In the genomic region with DNA sequence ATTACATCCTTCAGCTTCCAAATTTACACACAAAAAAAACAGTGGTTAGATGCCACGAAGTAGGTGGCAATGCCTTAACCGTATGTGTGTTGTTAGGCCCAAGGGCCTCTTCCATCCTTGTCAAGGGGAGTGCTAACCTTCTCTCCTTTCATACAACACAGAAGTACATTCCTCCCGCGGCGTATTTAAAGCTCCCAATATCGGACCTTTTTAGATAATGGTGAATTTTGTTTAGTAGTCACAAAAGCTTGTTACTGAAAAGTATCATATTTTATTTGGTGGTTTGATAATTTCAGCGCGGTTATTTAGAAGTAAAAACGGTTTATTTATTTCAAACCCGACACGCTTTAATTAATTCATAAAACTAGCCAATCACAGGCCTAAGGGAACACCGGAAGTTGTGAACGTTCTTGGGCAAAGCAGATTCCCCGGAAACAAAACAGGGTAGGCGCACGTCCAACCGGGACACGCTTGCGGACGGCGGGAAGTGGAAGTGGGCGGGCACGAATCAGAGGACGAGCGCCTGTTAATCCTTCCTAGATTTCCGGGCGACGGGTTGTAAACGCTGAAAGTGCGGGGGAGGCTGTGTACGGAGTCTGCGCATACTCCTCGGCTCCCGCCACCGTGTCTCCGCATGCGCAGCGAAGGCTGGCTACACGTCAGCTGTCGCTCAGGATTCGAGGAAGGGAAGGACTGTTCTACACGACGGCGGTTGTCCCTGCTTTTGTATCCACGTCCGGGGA, we compare ENCODE assay signal across 8 mouse cellular contexts. TPM values are rescaled to one million over a fixed set of nuclear protein-coding genes. Genes with fewer than 3 reads are reported as not detected.
DNase-seq lines count a peak whose midpoint lies in the region; ATAC-seq and TF ChIP-seq lines count a peak whose summit lies in the region.

No protein-coding gene starts in this region.

- H3K36me3 ChIP-seq in kidney, embryonic 14.5 days (ENCODE audit: control insufficient read depth, insufficient read depth, low read length), result peaks cover 20% of the 10 kb centered on the region
- H3K36me3 ChIP-seq in limb, embryonic 15.5 days, result peaks cover 13% of the 10 kb centered on the region

- peak overlapping the region; percentile 68 for H3K4me2 ChIP-seq in kidney, embryonic 14.5 days (replicated peaks; ENCODE audit: low read depth, low read length)
- peak overlapping the region; percentile 60 for H3K4me2 ChIP-seq in limb, embryonic 15.5 days

- no peaks in the 10 kb centered on the region for H3K9me3 ChIP-seq in kidney, embryonic 14.5 days (ENCODE audit: control insufficient read depth, low read length)
- H3K9me3 ChIP-seq in limb, embryonic 15.5 days, result no peaks in the 10 kb centered on the region

- H3K27me3 ChIP-seq in kidney, embryonic 14.5 days (ENCODE audit: control insufficient read depth, insufficient read depth, low read length), result no peaks in the 10 kb centered on the region
- H3K27me3 ChIP-seq in limb, embryonic 15.5 days, result no peaks in the 10 kb centered on the region

- peak overlapping the region; percentile 66 for H3K27ac ChIP-seq in bone marrow macrophage, adult 2 months (ENCODE audit: insufficient read depth, low read depth, low read length)
- peak overlapping the region; percentile 65 for H3K27ac ChIP-seq in embryonic fibroblast, embryonic 13.5 days (ENCODE audit: insufficient read depth, low read length)
- H3K27ac ChIP-seq in kidney, embryonic 14.5 days (ENCODE audit: low read depth, low read length), result peak overlapping the region; percentile 86
- H3K27ac ChIP-seq in limb, embryonic 15.5 days, result peak overlapping the region; percentile 93

- no peak for TF ChIP-seq POLR2A in bone marrow macrophage, adult 2 months (IDR thresholded peaks at IDR 0.05; ENCODE audit: borderline replicate concordance, low read depth, low read length)
- peak; percentile 97 for TF ChIP-seq POLR2A in embryonic fibroblast, embryonic 13.5 days (IDR thresholded peaks at IDR 0.05; ENCODE audit: low read depth, low read length)

- peak overlapping the region; percentile 63 for H3K9ac ChIP-seq in kidney, embryonic 14.5 days (ENCODE audit: low read depth, low read length)
- H3K9ac ChIP-seq in limb, embryonic 15.5 days, result 0 out of 2 replicates have a peak overlapping the region, but pooled peaks have one; percentile 41

- no peak for TF ChIP-seq CTCF in bone marrow macrophage, adult 2 months (IDR thresholded peaks at IDR 0.05; ENCODE audit: low read depth, low read length)
- no peak for TF ChIP-seq CTCF in embryonic fibroblast, embryonic 13.5 days (IDR thresholded peaks at IDR 0.05; ENCODE audit: borderline replicate concordance, insufficient read depth, low read length)

- peak; percentile 98 for ATAC-seq in kidney, embryonic 14.5 days (ENCODE audit: low FRiP score, low TSS enrichment)
- ATAC-seq in limb, embryonic 15.5 days (ENCODE audit: insufficient number of reproducible peaks, low FRiP score, low TSS enrichment, low read depth), result peak; percentile 97

- under 1% methylated on average over 46 of the region's 46 CpGs for WGBS in kidney, embryonic 14.5 days
- WGBS in limb, embryonic 15.5 days, result under 1% methylated on average over 46 of the region's 46 CpGs

- peak overlapping the region; percentile 62 for H3K4me3 ChIP-seq in bone marrow macrophage, adult 2 months (ENCODE audit: insufficient read depth, low read length)
- peak overlapping the region; percentile 36 for H3K4me3 ChIP-seq in embryonic fibroblast, embryonic 13.5 days (ENCODE audit: insufficient read depth, low read length)
- H3K4me3 ChIP-seq in kidney, embryonic 14.5 days (ENCODE audit: low read length), result peak overlapping the region; percentile 39
- H3K4me3 ChIP-seq in limb, embryonic 15.5 days, result peak overlapping the region; percentile 44

- peaks cover 11% of the 10 kb centered on the region for H3K4me1 ChIP-seq in bone marrow macrophage, adult 2 months (ENCODE audit: control insufficient read depth, insufficient read depth, low read length)
- H3K4me1 ChIP-seq in embryonic fibroblast, embryonic 13.5 days (ENCODE audit: control insufficient read depth, insufficient read depth, low read length), result no peaks in the 10 kb centered on the region
- H3K4me1 ChIP-seq in kidney, embryonic 14.5 days (ENCODE audit: control insufficient read depth, insufficient read depth, low read length), result peaks cover 12% of the 10 kb centered on the region
- peaks cover 16% of the 10 kb centered on the region for H3K4me1 ChIP-seq in limb, embryonic 15.5 days

- DNase-seq in A20 (ENCODE audit: low read depth, low spot score), result peak; percentile 95
- DNase-seq in heart, adult 9 months (ENCODE audit: low spot score in 2 of 2), result peak; percentile 99
- peak; percentile 92 to 94 for DNase-seq in monocyte, adult 2 months (ENCODE audit: low read depth in 1 of 2, low spot score in 2 of 2)
- DNase-seq in spleen, postnatal 36 days (ENCODE audit: low spot score in 2 of 2), result peak; percentile 91 to 92

RNA-seq across cellular contexts. Expression of a gene that starts 25.0 kb away (rescaled TPM):
- 22.0 and 25.4 TPM in 2 replicates for polyA plus RNA-seq in bone marrow macrophage, adult 2 months (2012; ENCODE audit: insufficient read depth, insufficient read length, missing spikeins)
- 36.5 and 39.9 TPM in 2 replicates for polyA plus RNA-seq in embryonic fibroblast, embryonic 13.5 days (2011; ENCODE audit: insufficient read length, low read depth, missing spikeins)
- polyA plus RNA-seq in kidney, embryonic 14.5 days (2014; fragmentation: Nextera tagmentation; extraction: Ambion mirVana), result 37.1 and 73.5 TPM in 2 replicates
- polyA plus RNA-seq in limb, embryonic 15.5 days (2015; fragmentation: Nextera tagmentation; extraction: Ambion mirVana), result 51.2 and 51.7 TPM in 2 replicates

RNA-seq across cellular contexts. Expression of a gene that starts 32.5 kb away (rescaled TPM):
- polyA plus RNA-seq in bone marrow macrophage, adult 2 months (2012; ENCODE audit: insufficient read depth, insufficient read length, missing spikeins), result 27.4 and 29.1 TPM in 2 replicates
- polyA plus RNA-seq in embryonic fibroblast, embryonic 13.5 days (2011; ENCODE audit: insufficient read length, low read depth, missing spikeins), result 38.7 and 41.4 TPM in 2 replicates
- 134 and 147 TPM in 2 replicates for polyA plus RNA-seq in kidney, embryonic 14.5 days (2014; fragmentation: Nextera tagmentation; extraction: Ambion mirVana)
- polyA plus RNA-seq in limb, embryonic 15.5 days (2015; fragmentation: Nextera tagmentation; extraction: Ambion mirVana), result 112 and 116 TPM in 2 replicates

Comparison
In these comparisons a context has a peak if more than half of its experiments do, and no peak if none do; other contexts are left out.
1. Peak in every context shown above with its lines: DNase-seq, ATAC-seq, H3K4me3 ChIP-seq and H3K27ac ChIP-seq.